Mouse (Mus musculus) liver, adult 2 months (tissue): ENCODE results near the gene Klhl26. TPM values are rescaled to one million over a fixed set of nuclear protein-coding genes. Genes with fewer than 3 reads are reported as not detected.

ENCODE experiments used
- DNase-seq: peaks from one replicate; pipeline ENCODE4 v3.0.0-alpha.2; 2011; ENCODE audit warnings: low read depth, low spot score; ENCODE audit errors: extremely low read depth
- H3K27ac ChIP-seq: fragments of 200-500 bp; replicated peaks from 2 replicates; pipeline ENCODE4 v1.5.1; 2012; ENCODE audit warnings: low read depth, mild to moderate bottlenecking, control low read depth, inconsistent platforms, low read length; ENCODE audit not compliant: insufficient read depth
- H3K27me3 ChIP-seq: fragments of 200-500 bp; 2 replicates; pipeline ENCODE4 v1.6.1; 2012; ENCODE audit warnings: mild to moderate bottlenecking, moderate library complexity, low read length, inconsistent platforms; ENCODE audit not compliant: control insufficient read depth, insufficient read depth
- H3K36me3 ChIP-seq: fragments of 200-500 bp; 2 replicates; pipeline ENCODE4 v1.6.1; 2012; ENCODE audit warnings: low read length, inconsistent platforms; ENCODE audit not compliant: control insufficient read depth, insufficient read depth
- H3K4me1 ChIP-seq: fragments of 200-500 bp; 2 replicates; pipeline ENCODE4 v1.6.1; 2011; ENCODE audit warnings: low read length; ENCODE audit not compliant: control insufficient read depth, insufficient read depth
- H3K4me3 ChIP-seq: fragments of 200-500 bp; 2 replicates; pipeline ENCODE4 v1.5.1; 2011; ENCODE audit warnings: low read depth, mild to moderate bottlenecking, control low read depth, low read length, moderate library complexity; ENCODE audit not compliant: insufficient read depth
- H3K79me2 ChIP-seq: fragments of 200-500 bp; 2 replicates; pipeline ENCODE4 v1.6.1; 2012; ENCODE audit warnings: inconsistent platforms, mild to moderate bottlenecking, low read length, moderate library complexity; ENCODE audit not compliant: control insufficient read depth, insufficient read depth
- H3K9ac ChIP-seq: fragments of 200-500 bp; 2 replicates; pipeline ENCODE4 v1.6.1; 2012; ENCODE audit warnings: low read depth, mild to moderate bottlenecking, control low read depth, inconsistent platforms, low read length
- CTCF ChIP-seq: fragments of 200-500 bp; IDR thresholded peaks from 2 replicates; pipeline ENCODE4 v1.5.1; 2011; ENCODE audit warnings: low read depth, low read length, control low read depth
- POLR2A ChIP-seq: fragments of 200-500 bp; IDR thresholded peaks from 2 replicates; pipeline ENCODE4 v1.6.1; 2011; ENCODE audit warnings: low read length, control low read depth; ENCODE audit not compliant: insufficient read depth; ENCODE audit errors: extremely low read depth
- WGBS: fragments of 180-500 bp; shearing (Covaris S2); methylation state at CpG from one replicate; pipeline ENCODE4 v1.1.7; 2018; 5-methylcytosine and 5-hydroxymethylcytosine counted together
- polyA plus RNA-seq: library from polyadenylated mRNA; depleted of rRNA; stranded (reverse); fragments of >200 nt; gene quantifications from 2 replicates; pipeline ENCODE4 v1.2.3, GENCODE M21; 2012
- total RNA-seq: library from RNA; depleted of rRNA; stranded (reverse); fragments of >200 nt; gene quantifications from 2 replicates; pipeline ENCODE4 v1.2.3, GENCODE M21; 2014

The Klhl26 gene
- total and polyA plus RNA-seq, 2 experiments: 4.5 to 13.7 TPM

DNA sequence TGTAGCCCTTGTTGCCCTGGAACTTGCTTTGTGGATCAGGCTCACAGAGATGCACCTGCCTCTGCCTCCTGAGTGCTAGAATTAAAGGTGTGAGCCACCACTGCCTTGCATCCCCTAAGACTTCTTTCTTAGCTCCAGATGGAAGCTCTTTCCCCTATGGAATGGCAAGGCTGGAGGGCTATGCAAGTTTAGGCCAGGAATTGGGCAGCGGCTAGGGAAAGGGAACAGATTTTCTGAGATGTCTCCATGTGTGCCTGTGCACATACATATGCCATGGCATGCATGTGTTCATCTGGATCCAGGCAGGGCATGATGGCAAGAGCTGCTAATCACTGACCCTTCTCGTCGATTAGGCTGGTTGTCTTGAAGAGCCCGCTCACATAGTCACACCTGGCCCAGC, 11.1 kb downstream of the Klhl26 start:
- Histone ChIP-seq H3K27me3 (no peaks in the 10 kb centered on the region), H3K4me3 (no peak overlapping the region), H3K79me2 (peaks cover 4% of the 10 kb centered on the region; the same call in 1 of the 2 replicates), H3K9ac (no peak overlapping the region), H3K36me3 (no peaks in the 10 kb centered on the region), H3K27ac (no peak overlapping the region), H3K4me1 (peaks cover 21% of the 10 kb centered on the region)
- no peak for TF ChIP-seq POLR2A
- TF ChIP-seq CTCF: no peak
- no peak for DNase-seq
- 99% methylated on average over 4 of the region's 4 CpGs for WGBS

DNA sequence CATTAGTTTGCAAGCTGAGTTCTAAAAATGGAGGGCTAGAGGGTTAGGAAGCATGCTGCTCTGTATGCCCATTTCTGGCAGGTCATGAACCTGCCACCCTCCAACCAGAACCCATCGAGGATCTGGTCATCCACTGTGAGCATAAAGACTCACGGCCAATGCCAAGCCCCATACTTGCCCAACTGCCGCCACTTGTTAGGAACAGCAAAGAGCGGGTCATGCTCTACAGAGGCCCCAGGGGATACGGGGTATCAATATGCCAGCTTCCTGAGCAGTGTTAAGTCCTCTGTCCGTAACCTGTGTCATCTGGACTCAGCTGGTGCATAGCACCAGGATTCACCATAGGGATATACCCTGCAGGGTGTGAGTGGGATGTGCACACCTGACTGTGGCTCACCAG, 12.6 kb downstream of the Klhl26 start:
- WGBS: 95% methylated on average over 6 of the region's 6 CpGs
- peaks cover 4% of the 10 kb centered on the region; the same call in 1 of the 2 replicates for H3K79me2 ChIP-seq

GRCm38 (mm10) chr8:70463306-70463705, 13.5 kb downstream of the Klhl26 start:
- Histone ChIP-seq H3K9ac (no peak overlapping the region), H3K27ac (no peak overlapping the region), H3K79me2 (no peaks in the 10 kb centered on the region), H3K27me3 (no peaks in the 10 kb centered on the region), H3K4me1 (peaks cover 10% of the 10 kb centered on the region), H3K36me3 (no peaks in the 10 kb centered on the region), H3K4me3 (no peak overlapping the region)
- TF ChIP-seq POLR2A (no peak), CTCF (no peak)
- 93% methylated on average over 4 of the region's 4 CpGs for WGBS
- DNase-seq: no peak

More for the DNA sequence above, 12.6 kb downstream of the Klhl26 start:
- Histone ChIP-seq H3K27ac (no peak overlapping the region), H3K9ac (no peak overlapping the region), H3K36me3 (no peaks in the 10 kb centered on the region), H3K27me3 (no peaks in the 10 kb centered on the region), H3K4me3 (no peak overlapping the region), H3K4me1 (peaks cover 12% of the 10 kb centered on the region)
- TF ChIP-seq CTCF (no peak), POLR2A (no peak)
- no peak for DNase-seq

GRCm38 (mm10) chr8:70462516-70462813, 14.3 kb downstream of the Klhl26 start:
- Histone ChIP-seq H3K27me3 (no peaks in the 10 kb centered on the region), H3K27ac (no peak overlapping the region), H3K4me3 (no peak overlapping the region), H3K79me2 (no peaks in the 10 kb centered on the region), H3K36me3 (no peaks in the 10 kb centered on the region), H3K9ac (no peak overlapping the region), H3K4me1 (peaks cover 6% of the 10 kb centered on the region)
- TF ChIP-seq POLR2A (no peak), CTCF (no peak)
- DNase-seq: no peak
- WGBS: 95% methylated on average over 8 of the region's 8 CpGs

GRCm38 (mm10) chr8:70461765-70462515, 14.8 kb downstream of the Klhl26 start:
- WGBS: 94% methylated on average over 16 of the region's 16 CpGs
- 0 out of 2 replicates have a peak, but pooled peaks cover 1% of the 10 kb centered on the region for H3K4me1 ChIP-seq
- no peak for DNase-seq
- H3K27ac ChIP-seq: no peak overlapping the region
- no peaks in the 10 kb centered on the region for H3K36me3 ChIP-seq
- no peaks in the 10 kb centered on the region for H3K27me3 ChIP-seq
- no peak for TF ChIP-seq CTCF
- H3K9ac ChIP-seq: no peak overlapping the region
- no peaks in the 10 kb centered on the region for H3K79me2 ChIP-seq
- H3K4me3 ChIP-seq: no peak overlapping the region

DNA sequence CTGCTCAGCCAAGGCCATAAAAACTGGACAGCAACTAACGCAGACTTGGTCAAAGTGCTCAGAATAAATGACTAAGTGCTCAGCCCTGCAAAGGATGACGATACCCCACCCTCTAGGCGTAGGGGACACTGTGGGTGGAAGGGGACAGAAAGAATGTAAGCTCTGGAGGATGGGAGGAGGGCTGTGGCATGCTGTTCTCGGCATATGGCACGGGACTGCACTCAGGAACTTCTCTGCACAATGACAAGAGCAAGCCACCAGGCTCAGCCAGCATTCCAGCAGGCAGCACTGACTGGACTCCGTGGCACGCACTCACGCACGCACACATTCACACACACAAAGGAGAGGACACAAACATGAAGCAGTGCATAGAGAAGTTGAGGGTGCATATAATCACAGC, 16.2 kb downstream of the Klhl26 start:
- no peaks in the 10 kb centered on the region for H3K36me3 ChIP-seq
- DNase-seq: no peak
- H3K27ac ChIP-seq: no peak overlapping the region
- no peak overlapping the region for H3K4me3 ChIP-seq
- no peaks in the 10 kb centered on the region for H3K27me3 ChIP-seq
- no peaks in the 10 kb centered on the region for H3K79me2 ChIP-seq
- H3K4me1 ChIP-seq: no peaks in the 10 kb centered on the region
- 91% methylated on average over 9 of the region's 9 CpGs for WGBS
- no peak overlapping the region for H3K9ac ChIP-seq
- no peak for TF ChIP-seq CTCF
- no peak for TF ChIP-seq POLR2A
